Mouse (Mus musculus): ENCODE measurements at regions not wholly inside any gene's neighbourhood (a gene's known extent, or its start where the extent isn't known, plus 50 kb on each side); places are given as distances from the start of the nearest gene placed in this dataset.

DNA sequence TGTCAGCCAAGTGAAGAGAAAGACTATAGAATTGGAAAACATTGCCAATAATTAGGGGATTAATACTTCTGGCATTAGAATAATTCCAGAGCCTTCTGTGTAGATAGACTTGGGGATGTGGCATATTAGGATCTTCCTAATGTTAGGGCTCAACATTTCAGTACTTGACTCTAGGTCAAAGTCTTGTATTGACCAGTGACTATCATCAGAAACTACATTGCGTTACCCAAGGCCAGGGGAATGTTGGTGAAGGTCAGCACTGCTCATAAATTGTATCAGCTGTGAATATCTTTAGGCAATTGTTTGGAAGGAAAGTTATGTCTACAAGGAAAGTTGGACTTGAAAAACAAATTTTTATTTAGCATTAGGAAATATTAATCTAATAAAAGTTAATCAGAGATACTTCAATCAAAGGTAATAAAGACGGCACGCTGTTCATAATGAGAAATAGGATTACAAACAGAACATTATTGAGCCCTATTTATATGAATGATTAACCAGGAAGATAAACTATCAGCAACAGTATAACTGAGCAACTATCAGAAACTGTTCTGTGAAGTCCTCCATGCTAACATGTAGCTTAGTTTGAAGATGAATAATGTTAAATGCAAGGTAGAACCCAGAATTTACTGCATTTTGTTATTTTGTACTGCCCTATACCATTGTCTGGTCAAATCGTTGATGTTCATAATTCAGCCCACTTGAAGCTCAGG, 310.2 kb downstream of the Adcyap1 start:
- TF ChIP-seq CTCF (conservative IDR thresholded peaks at IDR 0.05; ENCODE audit: insufficient read depth, insufficient read length, low read depth, low read length), result no peak
- TF ChIP-seq POLR2A (IDR thresholded peaks at IDR 0.05; ENCODE audit: low read depth, low read length), result no peak

Data from kidney, adult 2 months (tissue).